Mouse (Mus musculus) CH12.LX (cell line): ENCODE measurements around the gene Gm11562. TPM values are rescaled to one million over a fixed set of nuclear protein-coding genes. Genes with fewer than 3 reads are reported as not detected.

Experiments
- DNase-seq: peaks from one replicate; pipeline ENCODE4 v3.0.0-alpha.2; 2013; ENCODE audit errors: extremely low read depth
- H3K27ac ChIP-seq: 2 replicates; pipeline ENCODE4 v1.5.1; 2012; ENCODE audit warnings: low read depth, mild to moderate bottlenecking, control low read depth, moderate library complexity; ENCODE audit not compliant: insufficient read depth
- H3K27me3 ChIP-seq: replicated peaks from 2 replicates; pipeline ENCODE3; 2012; ENCODE audit warnings: inconsistent platforms
- H3K36me3 ChIP-seq, 2 experiments: replicated peaks in 1 of 2; 2 replicates each; pipeline versions ENCODE3 to v1.6.1; 2012; ENCODE audit warnings: inconsistent platforms in 1 of 2, low read length in 1 of 2, mild to moderate bottlenecking in 1 of 2, mixed read lengths in 1 of 2, moderate library complexity in 1 of 2; ENCODE audit not compliant: control insufficient read depth in 1 of 2, insufficient read depth in 1 of 2
- H3K4me1 ChIP-seq, 2 experiments: 2 replicates each; pipeline ENCODE4 v1.6.1; 2012; ENCODE audit warnings: inconsistent platforms in 1 of 2, moderate library complexity in 1 of 2; ENCODE audit not compliant: insufficient read depth in 2 of 2, control insufficient read depth in 1 of 2
- H3K4me2 ChIP-seq: 2 replicates; pipeline ENCODE4 v1.6.1; 2012; ENCODE audit warnings: low read depth, mild to moderate bottlenecking, control low read depth; ENCODE audit not compliant: poor library complexity, insufficient read depth, severe bottlenecking
- H3K4me3 ChIP-seq, 3 experiments: fragments of 150-350 bp in 1 of 3; sonication (generic) in 1 of 3; replicated peaks in 1 of 3; 2 replicates each; pipeline versions ENCODE3 to v1.5.1; 2011 to 2012; ENCODE audit warnings: low read depth in 2 of 3, low read length in 2 of 3, mild to moderate bottlenecking in 2 of 3, moderate library complexity in 2 of 3, control low read depth in 1 of 3, improper control_type of control experiment in 1 of 3, inconsistent platforms in 1 of 3, mixed read lengths in 1 of 3; ENCODE audit not compliant: poor library complexity in 1 of 3
- H3K79me2 ChIP-seq: replicated peaks from 2 replicates; pipeline ENCODE4 v1.6.1; 2012; ENCODE audit warnings: mild to moderate bottlenecking, moderate library complexity; ENCODE audit not compliant: control insufficient read depth, poor library complexity, insufficient read depth, severe bottlenecking; ENCODE audit errors: extremely low read depth
- H3K9ac ChIP-seq: 2 replicates; pipeline ENCODE4 v1.6.1; 2012; ENCODE audit warnings: low read depth, mild to moderate bottlenecking, control low read depth, moderate library complexity; ENCODE audit not compliant: insufficient read depth
- H3K9me3 ChIP-seq: replicated peaks from 2 replicates; pipeline ENCODE3; 2012; ENCODE audit warnings: low read length, inconsistent platforms, mixed read lengths
- BHLHE40 ChIP-seq: IDR thresholded peaks from 2 replicates; pipeline ENCODE4 v1.6.1; 2011; ENCODE audit warnings: mild to moderate bottlenecking, low read depth, low read length, improper control_type of control experiment
- CHD1 ChIP-seq: IDR thresholded peaks from 2 replicates; pipeline ENCODE4 v1.6.1; 2012; ENCODE audit warnings: low read depth, low read length, improper control_type of control experiment, inconsistent platforms
- CTCF ChIP-seq, 2 experiments: IDR thresholded peaks in 1 of 2; conservative IDR thresholded peaks in 1 of 2; 2 replicates each; pipeline ENCODE4 v1.5.1; 2011 to 2012; ENCODE audit warnings: low read depth in 2 of 2, low read length in 2 of 2, improper control_type of control experiment in 1 of 2, inconsistent platforms in 1 of 2, mild to moderate bottlenecking in 1 of 2, moderate library complexity in 1 of 2
- E2F4 ChIP-seq: IDR thresholded peaks from 2 replicates; pipeline ENCODE4 v1.6.1; 2011; ENCODE audit warnings: low read depth, low read length, improper control_type of control experiment; ENCODE audit not compliant: insufficient replicate concordance
- ELF1 ChIP-seq: IDR thresholded peaks from 2 replicates; pipeline ENCODE4 v1.6.1; 2014; ENCODE audit warnings: low read depth, mild to moderate bottlenecking, inconsistent platforms, low read length, improper control_type of control experiment
- EP300 ChIP-seq: IDR thresholded peaks from 2 replicates; pipeline ENCODE4 v1.6.1; 2011; ENCODE audit warnings: low read length, improper control_type of control experiment
- ETS1 ChIP-seq: conservative IDR thresholded peaks from 2 replicates; pipeline ENCODE4 v1.6.1; 2012; ENCODE audit warnings: low read depth, mild to moderate bottlenecking, inconsistent platforms, low read length, improper control_type of control experiment, moderate library complexity
- GABPA ChIP-seq: IDR thresholded peaks from 2 replicates; pipeline ENCODE4 v1.6.1; 2012; ENCODE audit warnings: low read depth, low read length, improper control_type of control experiment, inconsistent platforms; ENCODE audit not compliant: insufficient replicate concordance
- HCFC1 ChIP-seq: IDR thresholded peaks from 2 replicates; pipeline ENCODE4 v1.6.1; 2012; ENCODE audit warnings: low read depth, mild to moderate bottlenecking, inconsistent platforms, low read length, improper control_type of control experiment
- JUN ChIP-seq: IDR thresholded peaks from 2 replicates; pipeline ENCODE4 v1.6.1; 2011; ENCODE audit warnings: low read depth, mild to moderate bottlenecking, low read length, improper control_type of control experiment, moderate library complexity; ENCODE audit not compliant: insufficient read depth
- JUND ChIP-seq: conservative IDR thresholded peaks from 2 replicates; pipeline ENCODE4 v1.6.1; 2011; ENCODE audit warnings: low read depth, low read length, improper control_type of control experiment
- KAT2A ChIP-seq: IDR thresholded peaks from 2 replicates; pipeline ENCODE4 v1.6.1; 2012; ENCODE audit warnings: low read length, improper control_type of control experiment, inconsistent platforms; ENCODE audit not compliant: insufficient replicate concordance
- MAZ ChIP-seq: IDR thresholded peaks from 2 replicates; pipeline ENCODE4 v1.6.1; 2012; ENCODE audit warnings: low read depth, mild to moderate bottlenecking, inconsistent platforms, low read length, improper control_type of control experiment, moderate library complexity
- NELFE ChIP-seq: IDR thresholded peaks from 2 replicates; pipeline ENCODE4 v1.6.1; 2011; ENCODE audit warnings: low read depth, low read length, improper control_type of control experiment
- PAX5 ChIP-seq: IDR thresholded peaks from 2 replicates; pipeline ENCODE4 v1.6.1; 2012; ENCODE audit warnings: low read length, inconsistent platforms, mixed read lengths
- POLR2A ChIP-seq: IDR thresholded peaks from 2 replicates; pipeline ENCODE4 v1.6.1; 2011; ENCODE audit warnings: low read depth, mild to moderate bottlenecking, improper control_type of control experiment, low read length
- POLR2AphosphoS2 ChIP-seq: IDR thresholded peaks from 2 replicates; pipeline ENCODE4 v1.6.1; 2011; ENCODE audit warnings: low read depth, low read length, improper control_type of control experiment
- RAD21 ChIP-seq: IDR thresholded peaks from 2 replicates; pipeline ENCODE4 v1.6.1; 2011; ENCODE audit warnings: low read depth, mild to moderate bottlenecking, low read length, improper control_type of control experiment, moderate library complexity
- RCOR1 ChIP-seq: conservative IDR thresholded peaks from 2 replicates; pipeline ENCODE4 v1.6.1; 2012; ENCODE audit warnings: low read depth, mild to moderate bottlenecking, inconsistent platforms, low read length, improper control_type of control experiment
- SIN3A ChIP-seq: IDR thresholded peaks from 2 replicates; pipeline ENCODE4 v1.6.1; 2012; ENCODE audit warnings: low read length, improper control_type of control experiment, inconsistent platforms
- TCF12 ChIP-seq: IDR thresholded peaks from 2 replicates; pipeline ENCODE4 v1.6.1; 2014; ENCODE audit warnings: low read depth, mild to moderate bottlenecking, inconsistent platforms, low read length, improper control_type of control experiment
- USF1 ChIP-seq: IDR thresholded peaks from 2 replicates; pipeline ENCODE4 v1.6.1; 2014; ENCODE audit warnings: low read depth, mild to moderate bottlenecking, inconsistent platforms, low read length, improper control_type of control experiment
- USF2 ChIP-seq: conservative IDR thresholded peaks from 2 replicates; pipeline ENCODE4 v1.6.1; 2011; ENCODE audit warnings: low read depth, low read length, improper control_type of control experiment
- ZKSCAN1 ChIP-seq: IDR thresholded peaks from 2 replicates; pipeline ENCODE4 v1.6.1; 2012; ENCODE audit warnings: low read depth, inconsistent platforms, low read length, improper control_type of control experiment, borderline replicate concordance
- ZMIZ1 ChIP-seq: IDR thresholded peaks from 2 replicates; pipeline ENCODE4 v1.6.1; 2012; ENCODE audit warnings: low read depth, mild to moderate bottlenecking, inconsistent platforms, low read length, improper control_type of control experiment
- dilution Hi-C: fragments of 300-500 bp; cut with MboI; formaldehyde crosslinking; loops from 2 replicates; pipeline ENCODE4 v1.14.3; 2020; ENCODE audit warnings: low sequenced_read_pairs; ENCODE audit not compliant: extremely low pct_unique_long_range_greater_than_20kb, extremely low pct_ligation_motif_present
- in situ Hi-C: fragments of 300-500 bp; cut with MboI; formaldehyde crosslinking; loops from 3 replicates; pipeline ENCODE4 v1.14.3; 2019; ENCODE audit warnings: low sequenced_read_pairs, low pct_ligation_motif_present, low pct_unique_long_range_greater_than_20kb, mixed read lengths
- polyA plus RNA-seq: library from polyadenylated mRNA; unstranded; fragments of >175 nt; gene quantifications from 2 replicates; pipeline ENCODE4 v1.2.1, GENCODE M21; 2012; ENCODE audit warnings: low read depth; ENCODE audit not compliant: insufficient read length
- total RNA-seq, 2 experiments: library from RNA; depleted of rRNA; stranded (reverse); fragments of 300-350 nt in 1 of 2; fragments of >200 nt in 1 of 2; gene quantifications; 2 replicates each; pipeline ENCODE4 v1.2.3; 2012 to 2014

Gm11562 gene
- total and polyA plus RNA-seq, 3 experiments, result not detected

DNA sequence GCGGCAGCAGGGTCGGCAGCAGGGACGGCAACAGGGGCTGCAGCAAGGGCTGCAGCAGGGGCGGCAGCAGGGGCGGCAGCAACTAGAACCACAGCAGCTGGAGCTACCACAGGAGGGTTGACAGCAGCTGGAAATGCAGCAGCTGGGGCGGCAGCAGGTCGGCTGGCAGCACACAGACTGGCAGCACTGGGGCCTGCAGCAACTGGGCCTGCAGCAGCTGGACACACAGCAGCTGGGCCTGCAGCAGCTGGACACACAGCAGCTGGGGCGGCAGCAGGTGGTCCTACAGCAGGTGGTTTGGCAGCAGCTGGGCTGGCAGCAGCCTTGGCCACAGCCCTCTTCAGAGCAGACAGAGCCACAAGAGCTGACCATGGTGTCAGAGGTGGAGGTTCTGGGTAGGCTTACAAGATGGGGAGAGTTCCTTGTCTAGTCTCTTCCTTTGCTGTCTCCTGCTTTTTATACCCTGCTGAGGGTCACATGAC is 14.5 kb upstream of the Gm11562 start, which contains the start of gene Krtap4-2:
TSS of gene Krtap4-2 (minus strand) at position 432 of the 482 bp plus-strand sequence.
- no peaks in the 10 kb centered on the region for H3K4me1 ChIP-seq
- no peak within 1 kb of the TSS for H3K4me3 ChIP-seq
- H3K9me3 ChIP-seq, result no peaks in the 10 kb centered on the region
- no peaks in the 10 kb centered on the region for H3K79me2 ChIP-seq
- H3K27ac ChIP-seq, result no peak within 1 kb of the TSS
- in situ Hi-C loops (no loop called here), dilution Hi-C loops (no loop called here)
- no peak within 1 kb of the TSS for H3K9ac ChIP-seq
- peaks cover 86% of the 10 kb centered on the region for H3K27me3 ChIP-seq
- DNase-seq, result no peak
- H3K4me2 ChIP-seq, result no peak within 1 kb of the TSS
- no peaks in the 10 kb centered on the region for H3K36me3 ChIP-seq
- TF ChIP-seq ETS1, result no peak
- TF ChIP-seq USF2, result no peak
- TF ChIP-seq JUN, result no peak
- TF ChIP-seq HCFC1, result no peak
- no peak for TF ChIP-seq ZKSCAN1
- TF ChIP-seq EP300, result no peak
- no peak for TF ChIP-seq MAZ
- TF ChIP-seq CHD1, result no peak
- no peak for TF ChIP-seq JUND

DNA sequence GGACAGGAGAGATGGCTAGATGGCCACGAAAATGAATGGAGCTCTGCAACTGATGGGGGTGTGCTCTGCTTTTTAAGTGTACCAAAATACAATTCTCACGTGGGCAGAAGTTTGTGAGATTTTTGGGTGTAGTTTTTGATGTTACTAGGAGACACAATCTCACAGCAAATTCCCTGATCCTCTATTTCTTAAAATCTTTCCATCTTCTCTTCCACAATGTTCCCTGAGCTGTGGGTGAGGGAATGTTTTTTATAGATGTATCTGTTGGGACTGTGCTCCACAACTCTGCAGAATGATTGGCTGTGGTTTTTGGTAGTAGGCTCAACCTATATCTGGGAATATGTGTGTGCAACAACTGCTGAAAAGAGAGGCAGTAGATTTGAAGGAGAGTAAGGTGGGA is 13.1 kb upstream of the Gm11562 start:
- no peaks in the 10 kb centered on the region for H3K4me1 ChIP-seq
- H3K36me3 ChIP-seq, result no peaks in the 10 kb centered on the region
- DNase-seq, result no peak
- H3K9ac ChIP-seq, result no peak overlapping the region
- H3K27ac ChIP-seq, result no peak overlapping the region
- no peak overlapping the region for H3K4me2 ChIP-seq
- H3K79me2 ChIP-seq, result no peaks in the 10 kb centered on the region
- no peaks in the 10 kb centered on the region for H3K9me3 ChIP-seq
- H3K27me3 ChIP-seq, result peaks cover 83% of the 10 kb centered on the region
- TF ChIP-seq CTCF (conservative IDR thresholded peaks at IDR 0.05 in 1 of 2, IDR thresholded peaks at IDR 0.05 in 1 of 2; ENCODE audit: low read depth in 2 of 2, low read length in 2 of 2) (no peak), E2F4 (no peak)
- H3K4me3 ChIP-seq, result no peak overlapping the region
- in situ Hi-C loops (no loop called here), dilution Hi-C loops (no loop called here)

DNA sequence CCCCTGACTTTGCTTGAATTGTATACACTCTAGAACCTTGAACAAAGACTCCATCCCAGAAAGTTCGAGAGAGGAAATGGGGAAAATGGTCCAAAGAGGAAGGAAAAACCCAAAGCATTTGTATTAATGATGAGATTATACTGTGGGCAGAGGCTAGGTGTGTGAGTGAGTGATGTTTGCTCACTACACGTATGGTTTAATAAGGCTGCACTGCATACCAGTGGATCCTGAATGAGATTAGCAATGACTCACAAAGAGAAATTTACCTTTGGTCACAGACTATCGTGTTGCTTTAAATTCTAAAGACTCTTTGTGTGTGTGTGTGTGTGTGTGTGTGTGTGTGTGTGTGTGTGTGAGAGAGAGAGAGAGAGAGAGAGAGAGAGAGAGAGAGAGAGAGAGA is 10.7 kb upstream of the Gm11562 start:
- H3K27me3 ChIP-seq, result peaks cover 74% of the 10 kb centered on the region
- no peak overlapping the region for H3K27ac ChIP-seq
- DNase-seq, result no peak
- in situ Hi-C loops, result no loop called here
- no peaks in the 10 kb centered on the region for H3K36me3 ChIP-seq
- no peak overlapping the region for H3K9ac ChIP-seq
- no peak overlapping the region for H3K4me3 ChIP-seq
- TF ChIP-seq GABPA (no peak), JUN (no peak), NELFE (no peak), KAT2A (no peak), MAZ (no peak), HCFC1 (no peak), RAD21 (no peak), POLR2A (no peak), USF1 (no peak), ELF1 (no peak), RCOR1 (no peak), TCF12 (no peak), CTCF (conservative IDR thresholded peaks at IDR 0.05 in 1 of 2, IDR thresholded peaks at IDR 0.05 in 1 of 2; ENCODE audit: low read depth in 2 of 2, low read length in 2 of 2) (no peak), ZMIZ1 (no peak), E2F4 (no peak), ZKSCAN1 (no peak), POLR2AphosphoS2 (no peak), PAX5 (no peak), BHLHE40 (no peak), SIN3A (no peak)
- H3K79me2 ChIP-seq, result no peaks in the 10 kb centered on the region
- H3K4me2 ChIP-seq, result no peak overlapping the region
- dilution Hi-C loops, result no loop called here
- 0 out of 4 replicates have a peak, but pooled peaks cover 0 to 2% of the 10 kb centered on the region in 2 experiments for H3K4me1 ChIP-seq
- H3K9me3 ChIP-seq, result no peaks in the 10 kb centered on the region
